Mouse (Mus musculus) MEL-GATA-1-ER (cell line): ENCODE measurements around the gene Zcchc10.
A peak's percentile ranks its signal among the peaks of the same experiment; 100 is the strongest.
"Not testable (repeated sequence)": the region's sequence is repeated elsewhere in the genome, so short reads cannot be mapped to it uniquely, and the experiment has no call there.

Experiments used
- DNase-seq: peaks from one replicate; pipeline ENCODE4 v3.0.0-alpha.2; 2012; ENCODE audit warnings: low read depth; ENCODE audit errors: extremely low read depth

Zcchc10 gene

GRCm38 (mm10) chr11:53324512-53324968 lies at the start of gene Zcchc10:
Gene Zcchc10, plus strand, starts transcription at chr11:53324679.
- peak; percentile 70 for DNase-seq

- peak; percentile 26 for DNase-seq
Observed at GRCm38 (mm10) chr11:53275358-53275757, 49.1 kb upstream of the Zcchc10 start.

GRCm38 (mm10) chr11:53278411-53278810 lies 46.1 kb upstream of the Zcchc10 start:
- no peak for DNase-seq

GRCm38 (mm10) chr11:53285885-53286284 lies 38.6 kb upstream of the Zcchc10 start:
- no peak for DNase-seq

DNA sequence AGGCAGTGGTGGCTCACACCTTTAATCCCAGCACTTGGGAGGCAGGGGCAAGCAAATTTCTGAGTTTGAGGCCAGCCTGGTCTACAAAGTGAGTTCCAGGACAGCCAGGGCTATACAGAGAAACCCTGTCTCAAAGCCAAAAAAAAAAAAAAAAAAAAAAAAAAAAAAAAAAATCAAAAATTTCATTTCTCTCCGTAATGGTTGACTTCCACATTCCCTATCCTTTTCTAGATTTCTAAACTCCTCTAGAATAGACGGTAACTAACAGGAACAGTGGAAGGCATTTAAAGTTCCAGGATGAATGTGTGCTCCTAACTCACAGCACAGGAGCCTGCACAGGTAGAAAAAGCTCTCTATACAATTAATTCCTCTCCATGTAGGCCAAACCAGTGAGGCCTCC lies 34.3 kb upstream of the Zcchc10 start:
- not testable (repeated sequence) for DNase-seq

DNA sequence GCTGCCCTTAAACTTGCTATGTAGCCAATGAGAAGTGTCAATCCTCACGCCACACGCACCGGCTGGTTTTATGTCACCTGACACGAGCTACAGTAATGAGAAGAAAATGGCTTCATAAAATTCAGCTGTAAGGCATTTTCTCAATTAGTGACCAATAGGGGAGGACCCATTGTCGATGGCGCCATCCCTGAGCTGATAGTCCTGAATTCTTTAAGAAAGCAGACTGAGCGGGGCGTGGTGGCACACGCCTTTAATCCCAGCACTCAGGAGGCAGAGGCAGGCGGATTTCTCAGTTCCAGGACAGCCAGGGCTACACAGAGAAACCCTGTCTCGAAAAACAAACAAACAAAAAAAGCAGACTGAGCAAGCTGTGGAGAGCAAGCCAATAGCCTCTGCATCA lies 33.6 kb upstream of the Zcchc10 start:
- DNase-seq: no peak

- DNase-seq: no peak
Observed at GRCm38 (mm10) chr11:53294441-53294840, 30.0 kb upstream of the Zcchc10 start.

GRCm38 (mm10) chr11:53296880-53297279 lies 27.6 kb upstream of the Zcchc10 start:
- DNase-seq: no peak

GRCm38 (mm10) chr11:53297947-53298860 lies 26.3 kb upstream of the Zcchc10 start:
- DNase-seq: no peak

GRCm38 (mm10) chr11:53299551-53300329 lies 24.7 kb upstream of the Zcchc10 start:
- DNase-seq: no peak

GRCm38 (mm10) chr11:53300330-53301166 lies 23.9 kb upstream of the Zcchc10 start, which contains the start of gene Hspa4:
Gene Hspa4, minus strand, starts transcription at chr11:53300457.
- peak; percentile 98 for DNase-seq

DNA sequence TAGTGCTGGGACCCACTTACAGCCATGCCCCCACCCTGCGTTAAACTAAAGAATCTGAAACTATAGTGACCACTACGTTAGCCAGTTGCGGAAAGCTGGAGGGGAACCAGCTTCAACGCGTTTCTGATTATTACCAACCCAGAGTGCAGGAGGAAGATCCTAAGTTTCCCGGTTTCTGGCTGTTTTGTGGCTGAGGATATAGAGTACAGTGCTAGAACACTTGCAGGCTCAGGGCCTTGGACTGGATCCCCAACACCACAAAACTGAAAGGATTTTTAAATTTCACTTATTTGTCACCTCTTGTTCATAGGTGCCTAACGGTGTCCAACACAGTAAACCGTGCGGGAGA lies 23.3 kb upstream of the Zcchc10 start:
- DNase-seq: no peak

DNA sequence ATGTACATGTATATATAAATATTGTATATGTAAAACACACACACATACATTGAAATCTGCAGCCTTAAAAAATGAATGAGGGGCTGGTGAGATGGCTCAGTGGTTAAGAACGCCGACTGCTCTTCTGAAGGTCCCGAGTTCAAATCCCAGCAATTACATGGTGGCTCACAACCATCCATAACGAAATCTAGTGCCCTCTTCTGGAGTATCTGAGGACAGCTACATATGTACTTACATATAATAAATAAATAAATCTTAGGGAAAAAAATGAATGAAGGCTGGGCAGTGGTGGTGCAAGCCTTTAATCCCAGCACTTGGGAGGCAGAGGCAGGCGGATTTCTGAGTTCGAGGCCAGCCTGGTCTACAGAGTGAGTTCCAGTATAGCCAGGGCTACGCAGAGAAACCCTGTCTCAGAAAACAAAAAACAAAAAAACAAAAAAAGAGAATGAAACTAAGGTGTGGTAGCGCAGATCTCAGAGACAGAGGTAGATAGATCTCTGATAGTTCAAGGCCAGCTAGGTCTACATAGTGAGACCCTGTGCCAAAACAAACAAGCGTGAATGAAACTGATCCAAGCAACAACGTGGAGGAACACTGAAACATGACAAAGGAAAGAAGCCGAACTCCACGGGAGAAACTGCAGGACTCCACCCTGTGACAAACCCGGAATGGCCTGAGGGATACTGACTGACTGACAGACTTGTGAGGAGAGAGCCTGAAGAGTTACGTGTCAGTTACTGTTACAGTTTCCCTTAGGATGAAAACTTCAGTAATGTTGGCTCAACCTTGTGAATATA lies 20.2 kb upstream of the Zcchc10 start:
- DNase-seq: no peak

GRCm38 (mm10) chr11:53306965-53307364 lies 17.5 kb upstream of the Zcchc10 start:
- DNase-seq: peak; percentile 51

GRCm38 (mm10) chr11:53307558-53308065 lies 16.9 kb upstream of the Zcchc10 start:
- DNase-seq: no peak

DNA sequence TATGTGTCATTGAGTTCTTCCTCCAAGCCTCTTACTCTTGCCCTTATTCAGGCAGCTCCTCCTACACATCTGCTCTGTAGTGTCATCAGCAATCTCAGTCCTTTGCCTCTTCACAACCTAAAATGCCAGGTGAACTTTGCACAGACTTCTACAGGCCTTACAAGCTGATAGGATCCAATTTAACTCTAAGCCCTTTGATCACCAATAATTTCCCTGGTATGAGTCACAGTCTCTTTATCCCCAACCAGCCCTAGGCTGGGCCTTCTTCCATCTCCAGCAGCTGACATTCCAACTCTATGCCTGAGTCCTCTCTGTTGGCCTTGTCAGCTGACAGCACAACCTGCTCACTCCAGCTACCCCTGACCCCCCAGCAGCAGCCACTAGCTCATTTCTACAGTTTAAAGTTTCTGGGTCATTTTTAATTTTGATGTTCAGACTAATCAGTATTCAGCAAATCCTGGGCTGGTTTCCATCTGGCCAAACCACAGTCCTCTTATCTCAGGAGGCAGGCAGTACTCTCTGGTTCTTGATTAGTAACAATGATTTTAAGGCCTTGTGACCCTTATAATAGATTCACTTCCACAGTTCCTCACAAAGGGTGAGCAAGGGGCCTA lies 16.1 kb upstream of the Zcchc10 start:
- DNase-seq: peak; percentile 53

GRCm38 (mm10) chr11:53308884-53309310 lies 15.6 kb upstream of the Zcchc10 start:
- DNase-seq: no peak

DNA sequence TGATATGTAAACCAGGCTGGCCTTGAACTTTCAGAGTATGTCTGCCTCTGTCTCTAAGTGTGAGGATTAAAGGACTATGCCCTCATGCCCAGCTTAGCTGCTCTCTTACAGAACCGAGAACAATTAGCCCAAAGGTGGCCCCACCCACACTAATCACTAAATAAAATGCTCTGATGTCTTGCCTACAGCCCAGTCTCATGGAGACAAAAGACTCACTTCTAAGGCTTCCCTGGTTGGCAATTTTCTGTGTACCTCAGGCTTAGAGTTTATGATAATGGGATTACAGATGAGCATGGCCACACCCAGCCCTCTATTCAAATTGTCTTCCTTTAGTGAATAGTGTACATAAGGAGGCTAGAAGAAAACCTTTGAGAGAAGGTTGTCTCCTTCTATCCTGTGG lies 13.1 kb upstream of the Zcchc10 start:
- no peak for DNase-seq

DNA sequence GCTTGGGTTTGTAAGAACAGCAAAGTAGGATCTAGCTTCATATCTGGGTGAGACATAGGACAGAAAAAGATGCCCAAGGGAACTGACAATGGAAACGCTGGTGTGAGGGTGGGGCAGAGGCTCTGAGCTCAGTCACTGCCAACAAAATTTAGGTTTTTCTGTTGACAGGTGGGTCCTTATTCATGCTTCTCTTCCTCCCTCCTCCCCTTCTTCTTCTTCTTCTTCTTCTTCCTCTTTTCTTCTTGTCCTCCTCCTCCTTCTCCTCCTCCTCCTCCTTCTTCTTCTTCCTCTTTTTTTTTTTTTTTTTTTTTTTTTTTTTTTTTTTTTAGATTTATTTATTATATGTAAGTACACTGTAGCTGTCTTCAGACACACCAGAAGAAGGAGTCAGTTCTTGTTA lies 11.7 kb upstream of the Zcchc10 start:
- not testable (repeated sequence) for DNase-seq

DNA sequence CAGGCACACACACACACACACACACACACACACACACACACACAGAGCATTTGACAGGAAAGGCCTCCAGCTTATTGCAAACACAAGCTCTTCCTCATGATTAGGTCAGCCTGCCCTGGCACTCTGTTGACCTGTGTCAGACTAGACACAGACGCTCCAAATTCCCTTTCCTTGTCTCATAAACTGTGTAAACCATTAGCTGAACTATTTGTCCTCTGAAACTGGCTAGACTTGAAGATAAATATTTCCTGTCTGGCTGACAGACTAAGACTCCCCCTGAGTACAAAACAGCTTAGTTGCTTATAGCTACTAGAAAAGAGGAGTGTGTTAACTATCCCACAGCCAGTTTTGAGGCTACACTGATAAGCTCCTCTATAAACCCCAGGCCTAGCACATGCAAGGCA lies 9.7 kb upstream of the Zcchc10 start:
- no peak for DNase-seq
